Mouse (Mus musculus) kidney, adult 18-20 months (tissue): ENCODE measurements at regions not wholly inside any gene's neighbourhood (a gene's known extent, or its start where the extent isn't known, plus 50 kb on each side); places are given as distances from the start of the nearest gene placed in this dataset.

ENCODE experiments used
- DNase-seq: peaks from one replicate; pipeline ENCODE4 v3.0.0; 2021

DNA sequence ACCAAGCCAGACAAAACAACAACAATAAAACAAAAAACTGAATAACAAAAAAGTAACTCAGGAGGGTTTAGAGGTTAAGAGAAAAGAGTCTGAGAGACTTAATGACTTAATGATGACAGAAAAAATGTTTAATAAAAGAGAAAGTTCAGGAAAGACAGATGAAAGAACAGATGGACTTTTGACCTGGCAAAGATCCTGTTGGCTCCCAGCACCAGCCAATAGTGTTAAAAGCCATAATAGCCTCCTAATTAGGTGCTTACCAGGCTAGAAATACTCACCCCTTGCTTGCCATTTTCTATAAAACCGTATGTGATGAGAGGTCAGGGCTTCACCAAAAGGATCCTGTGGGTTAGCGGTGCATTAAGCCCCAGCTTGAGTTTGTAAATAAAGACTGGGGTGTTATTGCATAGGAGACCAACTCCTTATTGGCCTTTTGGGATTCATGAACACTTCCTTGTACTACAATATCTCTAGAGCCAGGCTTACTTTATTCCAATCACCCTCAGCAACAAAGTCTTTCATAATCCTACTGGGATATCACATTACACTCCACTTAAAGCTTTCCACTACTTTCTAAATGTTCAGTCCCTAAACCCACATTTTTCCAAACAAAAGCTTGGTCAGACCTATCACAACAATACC is 282.1 kb upstream of the Rasa1 start:
- DNase-seq = no peak

DNA sequence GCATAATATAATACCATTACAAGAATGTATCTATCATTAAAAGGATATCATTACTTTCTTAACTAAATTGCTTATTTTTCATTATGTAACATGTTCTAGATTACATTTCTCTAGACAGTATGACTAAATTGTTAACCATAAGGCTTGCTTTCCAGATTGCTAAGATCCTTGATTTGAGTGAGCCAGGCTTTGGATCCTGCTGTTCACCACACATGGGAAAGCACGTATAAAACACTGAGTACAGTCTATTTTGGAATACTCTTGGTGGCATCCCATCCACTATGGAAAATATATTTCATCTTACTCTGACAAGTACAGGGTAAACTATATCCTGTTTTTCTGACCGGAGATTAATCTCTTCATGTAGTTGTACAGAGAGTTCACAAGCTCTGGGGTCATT is 268.9 kb upstream of the Rasa1 start:
- no peak for DNase-seq

- peak; percentile 10 for DNase-seq
These were observed 267.3 kb upstream of the Rasa1 start for GRCm38 (mm10) chr13:85556101-85556853.

DNA sequence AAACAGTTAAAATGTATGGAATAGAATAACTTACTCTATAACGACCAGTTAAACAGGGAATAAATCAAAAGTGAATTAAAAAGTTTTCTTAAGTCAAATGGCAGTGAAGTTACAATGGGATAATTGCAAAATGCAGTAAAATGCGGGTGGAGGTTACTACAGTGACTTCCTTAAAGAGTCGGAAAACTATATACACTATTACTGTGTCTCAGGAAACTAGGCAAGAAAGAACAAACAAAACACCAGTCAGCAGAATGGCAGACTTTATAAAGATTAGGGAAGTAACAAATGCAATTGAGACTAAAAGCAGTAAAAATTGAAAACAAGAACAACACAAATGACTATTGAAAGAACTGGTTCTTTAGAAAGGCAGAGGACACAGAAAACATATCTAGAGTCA is 264.1 kb upstream of the Rasa1 start:
- DNase-seq = no peak

GRCm38 (mm10) chr13:85509671-85510070 is 220.7 kb upstream of the Rasa1 start:
- DNase-seq = no peak

GRCm38 (mm10) chr13:85508552-85508951 is 219.6 kb upstream of the Rasa1 start:
- DNase-seq = no peak

GRCm38 (mm10) chr13:85507374-85508101 is 218.6 kb upstream of the Rasa1 start:
- no peak for DNase-seq

DNA sequence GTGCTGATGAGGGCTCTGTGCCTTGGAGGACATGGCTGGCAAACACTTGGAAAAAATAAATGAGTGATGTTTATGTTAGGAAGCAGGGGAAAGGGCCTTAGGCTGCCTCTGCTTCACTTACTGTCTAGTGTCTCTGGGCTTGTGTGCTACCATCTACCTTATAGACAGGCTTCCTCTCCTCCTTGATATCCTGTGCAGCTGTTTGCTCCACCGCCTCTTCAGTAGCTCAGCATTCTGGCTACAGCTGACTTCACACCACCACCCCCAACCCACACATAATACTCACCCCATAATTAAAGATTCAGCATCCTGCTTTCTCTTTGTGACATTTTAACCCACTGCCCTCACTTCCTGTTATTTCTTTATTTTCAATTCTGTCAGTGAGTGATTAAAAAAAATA is 217.9 kb upstream of the Rasa1 start:
- DNase-seq = no peak

- DNase-seq = no peak
These were observed 217.1 kb upstream of the Rasa1 start for GRCm38 (mm10) chr13:85506030-85506429.

DNA sequence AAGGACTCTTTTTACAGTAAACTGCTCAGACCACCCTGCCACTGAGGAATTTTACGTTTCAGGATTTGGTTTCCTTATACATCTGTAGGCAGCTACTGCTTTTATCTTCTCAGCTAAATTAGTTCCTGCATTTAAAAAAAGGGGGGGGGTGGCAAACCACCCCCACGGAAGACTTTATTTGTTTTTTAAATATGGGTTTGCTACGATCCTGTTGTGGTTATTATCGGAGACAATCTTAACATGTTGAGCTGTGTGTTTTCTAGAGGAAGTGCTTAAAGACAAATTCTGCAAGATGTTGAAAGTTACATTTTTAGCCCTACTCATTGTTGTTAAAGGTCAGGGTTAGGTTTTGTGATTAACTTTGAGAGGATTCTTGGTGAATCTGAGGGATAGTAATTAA is 216.1 kb upstream of the Rasa1 start:
- no peak for DNase-seq

DNA sequence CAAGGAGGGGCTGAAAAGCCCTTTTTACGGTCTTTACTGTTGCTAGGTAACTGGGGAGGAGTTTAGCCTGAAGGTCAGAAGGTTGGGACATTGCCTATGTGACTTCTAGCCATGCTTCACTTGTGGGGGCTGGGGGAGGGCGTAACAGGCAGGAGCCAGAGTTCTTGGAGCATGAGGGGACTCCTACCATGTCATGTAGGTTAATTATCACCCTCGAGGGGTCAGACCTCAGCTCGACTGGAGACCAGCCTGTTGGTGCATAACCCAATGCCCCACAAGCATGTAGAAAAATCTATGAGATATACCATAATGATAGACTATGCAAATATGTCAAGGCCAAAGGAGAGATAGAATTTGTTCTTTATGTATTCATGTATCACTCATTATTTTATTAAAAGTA is 215.1 kb upstream of the Rasa1 start:
- no peak for DNase-seq

DNA sequence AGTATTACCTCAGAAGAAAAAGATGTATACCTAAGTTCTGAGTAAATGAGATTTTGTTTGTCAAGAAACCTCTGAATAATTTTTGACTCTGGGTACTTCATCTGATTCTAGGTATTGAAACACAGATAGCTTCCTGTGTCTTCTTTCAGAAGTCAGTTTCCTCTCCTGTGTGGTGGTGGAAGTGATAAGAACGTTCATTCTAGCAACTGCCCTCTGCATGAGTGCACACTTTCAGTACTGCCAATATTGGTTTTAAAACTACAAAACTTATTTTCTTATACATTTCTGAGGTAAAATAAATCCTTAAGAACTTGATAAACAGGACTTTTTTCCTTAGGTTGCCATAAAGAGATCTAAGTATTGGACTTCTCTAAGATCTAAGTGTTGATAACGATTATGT is 209.8 kb upstream of the Rasa1 start:
- no peak for DNase-seq

GRCm38 (mm10) chr13:85484790-85485189 is 195.9 kb upstream of the Rasa1 start:
- DNase-seq = no peak

- no peak for DNase-seq
These were observed 194.4 kb upstream of the Rasa1 start for GRCm38 (mm10) chr13:85483348-85483747.

DNA sequence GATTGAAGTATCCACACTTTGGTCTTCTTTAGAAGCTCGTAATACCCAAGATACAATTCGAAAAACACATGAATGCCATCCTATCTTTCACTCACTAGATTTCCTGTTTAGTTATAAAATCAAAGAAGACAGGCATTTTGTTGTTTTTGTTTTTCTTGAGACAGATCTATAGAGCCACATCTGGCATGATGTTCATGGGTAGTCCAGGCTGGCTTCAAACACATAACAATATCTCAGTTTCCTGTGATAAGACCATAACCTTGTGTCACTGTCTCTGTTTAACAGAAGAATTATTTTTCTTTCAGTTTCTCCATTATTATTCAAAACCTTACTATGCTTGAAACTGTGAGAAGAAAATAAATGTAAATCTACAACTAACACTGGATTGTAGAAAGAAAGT is 190.5 kb upstream of the Rasa1 start:
- no peak for DNase-seq

- DNase-seq = no peak
These were observed 187.4 kb upstream of the Rasa1 start for GRCm38 (mm10) chr13:85476274-85476846.

GRCm38 (mm10) chr13:85471340-85471739 is 182.4 kb upstream of the Rasa1 start:
- no peak for DNase-seq

DNA sequence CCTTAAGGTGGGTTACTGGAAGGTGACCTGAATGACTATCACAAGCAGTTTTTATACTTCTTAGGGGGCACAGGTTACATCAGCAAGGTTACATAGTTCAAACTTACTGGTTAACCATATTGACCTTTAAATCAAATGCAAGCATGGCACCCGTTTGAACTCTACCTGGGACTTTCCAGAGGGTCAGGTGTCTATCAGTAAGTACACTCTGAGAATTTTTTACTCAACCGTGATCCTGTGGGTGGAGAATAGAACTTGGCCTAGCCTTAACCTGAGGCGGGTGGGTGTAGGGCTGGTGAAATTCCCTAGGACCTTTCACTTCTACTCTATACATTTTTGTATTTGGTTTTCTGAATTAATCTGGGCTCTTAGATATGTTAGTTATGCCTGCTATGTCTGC is 170.5 kb upstream of the Rasa1 start:
- DNase-seq = no peak

GRCm38 (mm10) chr13:85458611-85459010 is 169.7 kb upstream of the Rasa1 start:
- no peak for DNase-seq

DNA sequence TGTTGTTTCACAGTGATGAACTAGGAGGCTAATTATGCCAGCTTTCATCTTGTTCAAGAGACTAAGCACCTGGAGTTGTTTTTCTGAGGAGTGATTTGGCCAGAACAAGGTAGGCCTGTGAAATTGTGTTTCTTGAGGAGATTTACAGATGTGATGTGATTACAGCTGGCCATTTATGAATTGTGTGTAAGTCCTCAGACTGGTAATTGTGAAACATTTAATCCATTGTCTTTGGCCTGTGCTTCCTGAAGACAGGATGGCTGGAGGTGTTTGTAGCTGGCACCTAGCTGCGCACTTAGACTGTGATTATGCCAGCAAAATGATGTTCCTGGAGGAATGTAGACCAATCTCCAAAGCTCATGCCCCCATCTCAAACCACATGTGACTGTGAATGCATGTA is 150.7 kb upstream of the Rasa1 start:
- DNase-seq = no peak

DNA sequence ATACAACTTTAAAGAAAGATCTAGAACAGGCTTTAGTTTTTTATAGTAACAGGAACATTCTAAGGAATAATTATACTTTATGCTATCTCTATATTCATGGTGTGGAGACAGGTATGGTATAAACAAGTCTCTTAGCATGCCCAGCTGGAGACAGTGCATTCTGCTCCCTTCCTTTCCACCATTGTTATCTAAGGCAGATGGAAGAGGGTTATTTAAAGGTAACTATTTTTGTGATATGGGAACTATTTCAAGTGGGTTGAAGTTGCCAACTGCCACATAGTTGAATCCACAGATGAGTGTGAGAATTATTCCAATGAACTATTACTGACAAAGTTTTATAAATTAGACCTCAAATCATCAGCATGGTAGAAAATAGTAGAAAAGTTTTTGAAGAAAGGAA is 148.9 kb upstream of the Rasa1 start:
- no peak for DNase-seq

DNA sequence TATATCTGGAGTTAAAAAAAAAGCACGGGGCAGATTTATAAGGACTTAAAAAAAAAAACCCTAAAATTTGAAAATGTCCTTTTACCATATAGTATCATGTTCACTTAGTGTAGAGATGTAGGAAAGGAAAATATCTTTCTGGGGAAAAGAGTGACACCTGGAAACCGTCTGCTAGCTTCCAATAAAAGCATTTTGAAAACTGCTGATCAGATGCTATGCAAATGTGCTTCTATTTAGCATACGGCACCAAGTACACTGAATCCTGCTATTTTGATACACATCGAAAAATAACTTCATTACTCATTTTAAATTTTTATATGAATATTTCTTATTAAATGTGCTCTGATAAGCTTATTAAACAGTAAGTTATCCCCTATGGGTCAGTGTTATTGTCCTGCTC is 148.1 kb upstream of the Rasa1 start:
- DNase-seq = no peak

DNA sequence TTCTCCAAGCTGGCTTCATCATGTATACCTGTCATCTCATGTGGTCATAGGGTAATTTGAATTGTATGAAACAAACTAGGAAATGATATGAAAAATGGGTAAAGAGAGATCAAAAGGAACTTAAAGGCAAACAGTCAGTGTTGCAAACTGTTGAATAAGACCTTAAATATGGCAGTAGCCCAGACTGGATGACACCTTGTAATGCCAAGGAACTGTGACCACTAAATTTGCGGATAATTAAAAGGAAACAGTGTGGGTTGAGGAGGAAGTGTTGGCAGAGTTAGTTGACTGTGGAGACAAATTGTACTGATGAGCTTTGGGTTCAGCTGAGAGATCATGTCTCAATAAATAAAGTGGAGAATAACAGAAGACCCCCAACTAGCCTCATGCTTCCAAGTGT is 147.3 kb upstream of the Rasa1 start:
- no peak for DNase-seq

GRCm38 (mm10) chr13:85430821-85431220 is 141.9 kb upstream of the Rasa1 start:
- no peak for DNase-seq
